Mouse (Mus musculus) CH12.LX (cell line): ENCODE measurements around the gene Ercc5.

Experiments
- CTCF ChIP-seq, 2 experiments: IDR thresholded peaks in 1 of 2; conservative IDR thresholded peaks in 1 of 2; 2 replicates each; pipeline ENCODE4 v1.5.1; 2011 to 2012; ENCODE audit warnings: low read depth in 2 of 2, low read length in 2 of 2, improper control_type of control experiment in 1 of 2, inconsistent platforms in 1 of 2, mild to moderate bottlenecking in 1 of 2, moderate library complexity in 1 of 2
- SMC3 ChIP-seq: IDR thresholded peaks from 2 replicates; pipeline ENCODE4 v1.6.1; 2011; ENCODE audit warnings: low read depth, low read length, improper control_type of control experiment

DNA sequence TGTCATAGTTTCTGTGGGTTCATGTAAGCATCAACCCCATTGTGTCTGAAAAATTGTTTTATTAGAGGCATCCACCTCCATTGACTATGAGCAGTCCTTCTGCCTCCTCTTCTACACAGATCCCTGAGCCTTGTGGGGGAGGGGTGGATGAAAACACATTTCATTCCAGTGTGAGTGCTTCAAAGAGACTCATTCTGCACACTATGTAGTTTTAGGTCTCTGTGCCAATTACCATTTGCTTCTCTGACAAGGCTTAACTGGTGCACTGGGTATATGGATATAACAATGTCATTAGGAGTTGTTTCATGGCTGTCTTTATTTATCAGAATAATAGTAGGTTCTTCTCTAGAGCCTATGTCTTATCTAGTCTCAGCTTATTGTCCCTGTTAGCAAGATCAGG is 38.9 kb downstream of the Ercc5 start:
- TF ChIP-seq SMC3 (no peak), CTCF (conservative IDR thresholded peaks at IDR 0.05 in 1 of 2, IDR thresholded peaks at IDR 0.05 in 1 of 2; ENCODE audit: low read depth in 2 of 2, low read length in 2 of 2) (no peak)
